Mouse (Mus musculus) stomach, embryonic 16.5 days (tissue): ENCODE measurements at regions not wholly inside any gene's neighbourhood (a gene's known extent, or its start where the extent isn't known, plus 50 kb on each side); places are given as distances from the start of the nearest gene placed in this dataset.

Source experiments
- ATAC-seq: fragments of 200-750 bp; cut with Nextera tagmentation; 2 replicates; pipeline ENCODE4 v1.8.0; 2017; ENCODE audit warnings: moderate number of reproducible peaks, moderate TSS enrichment; ENCODE audit not compliant: insufficient read depth, low FRiP score
- H3K27ac ChIP-seq: fragments of 300-500 bp; sonication (generic); 2 replicates; pipeline ENCODE4 v1.5.1; 2014; ENCODE audit warnings: low read length
- H3K27me3 ChIP-seq: fragments of 300-500 bp; sonication (generic); 2 replicates; pipeline ENCODE4 v1.6.1; 2014; ENCODE audit warnings: low read length, control low read depth, mixed read lengths; ENCODE audit not compliant: control insufficient read depth, insufficient read depth
- H3K36me3 ChIP-seq: fragments of 300-500 bp; sonication (generic); 2 replicates; pipeline ENCODE4 v1.6.1; 2014; ENCODE audit warnings: low read length; ENCODE audit not compliant: control insufficient read depth, insufficient read depth
- H3K4me1 ChIP-seq: fragments of 300-500 bp; sonication (generic); 2 replicates; pipeline ENCODE4 v1.6.1; 2014; ENCODE audit warnings: low read length, control low read depth, mixed read lengths; ENCODE audit not compliant: control insufficient read depth, insufficient read depth
- H3K4me2 ChIP-seq: fragments of 300-500 bp; sonication (generic); 2 replicates; pipeline ENCODE4 v1.6.1; 2014; ENCODE audit warnings: low read depth, low read length, mixed read lengths
- H3K4me3 ChIP-seq: fragments of 300-500 bp; sonication (generic); replicated peaks from 2 replicates; pipeline ENCODE4 v1.5.1; 2014; ENCODE audit warnings: mild to moderate bottlenecking, low read length
- H3K9ac ChIP-seq: fragments of 300-500 bp; sonication (generic); 2 replicates; pipeline ENCODE4 v1.6.1; 2014; ENCODE audit warnings: low read length
- H3K9me3 ChIP-seq: fragments of 300-500 bp; sonication (generic); replicated peaks from 2 replicates; pipeline ENCODE4 v1.6.1; 2016; ENCODE audit warnings: low read length, control low read depth; ENCODE audit not compliant: control insufficient read depth
- WGBS: fragments of 180-500 bp; shearing (Covaris S2); extraction: QIAGEN DNeasy Blood & Tissue Kit; methylation state at CpG from one replicate; pipeline ENCODE4 v1.1.7; 2014; 5-methylcytosine and 5-hydroxymethylcytosine counted together

DNA sequence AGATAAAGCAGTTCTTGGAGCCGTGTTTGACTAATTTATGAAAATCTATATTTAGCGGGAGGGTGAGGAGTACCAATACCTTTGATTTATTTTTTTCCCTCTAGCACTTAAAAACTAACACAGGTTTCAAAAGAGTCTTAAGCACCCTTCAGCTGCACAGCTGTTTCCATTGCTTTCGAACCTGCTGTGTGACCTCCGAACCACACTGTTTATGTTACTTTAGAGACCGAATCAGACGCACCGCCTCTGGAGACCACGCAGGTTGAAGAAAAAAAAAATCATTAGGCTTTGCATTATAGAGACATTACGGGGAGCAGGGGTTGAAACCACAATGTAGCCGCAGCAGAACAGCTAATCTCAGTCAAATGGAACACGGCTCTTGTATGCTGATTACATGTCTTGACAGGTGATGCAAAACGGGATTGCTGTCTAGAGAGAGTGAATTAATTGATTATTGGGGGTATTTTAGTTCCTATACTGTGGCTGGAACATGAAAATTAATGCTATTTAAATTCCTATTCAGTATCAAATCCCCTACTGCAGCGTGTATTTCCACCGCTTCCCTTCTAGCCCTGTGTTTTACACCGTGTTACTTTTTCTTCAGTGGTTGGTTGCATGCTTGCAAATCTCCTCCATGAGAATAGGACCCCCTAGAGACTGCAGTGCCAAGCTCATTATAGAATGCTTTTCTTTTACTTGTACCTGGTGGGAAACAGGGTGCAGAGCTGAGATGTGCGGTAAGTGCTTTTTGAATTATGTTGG, 169.0 kb upstream of the C9orf72 start:
- Histone ChIP-seq H3K36me3 (no peaks in the 10 kb centered on the region), H3K4me1 (no peaks in the 10 kb centered on the region), H3K27me3 (no peaks in the 10 kb centered on the region), H3K27ac (no peak overlapping the region), H3K9me3 (no peaks in the 10 kb centered on the region), H3K4me3 (no peak overlapping the region), H3K4me2 (no peak overlapping the region), H3K9ac (no peak overlapping the region)
- no peak for ATAC-seq
- 37% methylated on average over 16 of the region's 16 CpGs for WGBS

DNA sequence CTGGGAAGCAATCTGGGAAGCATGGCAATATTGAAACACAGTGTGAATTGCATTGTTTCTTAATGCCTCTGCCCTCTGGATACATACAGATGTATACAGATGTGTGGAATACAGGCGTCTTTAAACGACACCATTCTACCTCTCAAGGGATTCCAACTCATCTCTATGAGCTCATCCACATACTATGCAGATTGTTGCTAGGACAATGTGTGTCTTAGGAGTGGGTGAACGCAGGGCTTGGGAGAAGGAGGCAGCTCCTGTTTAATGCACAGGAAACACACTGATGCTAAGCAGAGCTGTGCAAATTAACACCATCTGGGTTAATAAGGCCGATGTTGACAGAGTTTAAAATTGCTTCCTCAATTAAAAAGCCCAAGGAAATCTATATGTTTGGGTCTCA, 149.8 kb upstream of the C9orf72 start:
- no peak overlapping the region for H3K9ac ChIP-seq
- H3K4me2 ChIP-seq = no peak overlapping the region
- no peaks in the 10 kb centered on the region for H3K27me3 ChIP-seq
- 68% methylated on average over 4 of the region's 4 CpGs for WGBS
- H3K4me3 ChIP-seq = no peak overlapping the region
- H3K27ac ChIP-seq = no peak overlapping the region
- no peaks in the 10 kb centered on the region for H3K4me1 ChIP-seq
- H3K36me3 ChIP-seq = no peaks in the 10 kb centered on the region
- ATAC-seq = no peak
- no peaks in the 10 kb centered on the region for H3K9me3 ChIP-seq

DNA sequence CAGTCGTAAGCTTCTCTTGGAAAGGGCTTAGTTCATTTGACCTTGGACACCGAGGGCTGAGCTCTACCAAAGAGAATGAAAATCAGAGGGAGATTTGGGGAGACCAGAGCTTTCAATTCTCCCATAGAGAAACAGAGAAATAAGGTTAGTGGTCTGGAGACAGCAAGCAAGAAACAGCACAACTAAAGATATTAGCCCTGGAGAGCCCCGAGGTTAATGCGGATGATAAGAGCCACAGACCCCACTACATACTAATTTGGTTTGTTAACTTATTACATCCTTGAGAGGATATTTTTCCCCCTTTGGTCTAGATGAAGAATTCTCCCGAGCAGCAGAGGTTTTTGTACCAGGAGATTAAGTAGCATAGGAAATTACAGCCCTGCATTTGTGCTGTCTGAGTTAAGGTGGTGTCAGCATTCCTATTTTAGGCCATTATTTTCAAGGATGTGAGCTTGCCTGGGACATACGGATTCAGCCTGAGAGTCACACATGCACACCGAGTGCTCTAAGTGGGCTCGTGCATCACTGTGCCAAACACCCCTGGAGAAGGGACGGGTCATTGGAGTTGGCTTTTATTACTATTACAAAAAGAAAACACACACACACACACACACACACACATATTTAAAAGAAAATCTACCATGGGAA, 147.4 kb upstream of the C9orf72 start:
- Histone ChIP-seq H3K36me3 (no peaks in the 10 kb centered on the region), H3K27me3 (no peaks in the 10 kb centered on the region), H3K4me3 (no peak overlapping the region), H3K9ac (no peak overlapping the region), H3K4me2 (no peak overlapping the region), H3K9me3 (no peaks in the 10 kb centered on the region), H3K4me1 (no peaks in the 10 kb centered on the region), H3K27ac (no peak overlapping the region)
- 62% methylated on average over 9 of the region's 9 CpGs for WGBS
- no peak for ATAC-seq

DNA sequence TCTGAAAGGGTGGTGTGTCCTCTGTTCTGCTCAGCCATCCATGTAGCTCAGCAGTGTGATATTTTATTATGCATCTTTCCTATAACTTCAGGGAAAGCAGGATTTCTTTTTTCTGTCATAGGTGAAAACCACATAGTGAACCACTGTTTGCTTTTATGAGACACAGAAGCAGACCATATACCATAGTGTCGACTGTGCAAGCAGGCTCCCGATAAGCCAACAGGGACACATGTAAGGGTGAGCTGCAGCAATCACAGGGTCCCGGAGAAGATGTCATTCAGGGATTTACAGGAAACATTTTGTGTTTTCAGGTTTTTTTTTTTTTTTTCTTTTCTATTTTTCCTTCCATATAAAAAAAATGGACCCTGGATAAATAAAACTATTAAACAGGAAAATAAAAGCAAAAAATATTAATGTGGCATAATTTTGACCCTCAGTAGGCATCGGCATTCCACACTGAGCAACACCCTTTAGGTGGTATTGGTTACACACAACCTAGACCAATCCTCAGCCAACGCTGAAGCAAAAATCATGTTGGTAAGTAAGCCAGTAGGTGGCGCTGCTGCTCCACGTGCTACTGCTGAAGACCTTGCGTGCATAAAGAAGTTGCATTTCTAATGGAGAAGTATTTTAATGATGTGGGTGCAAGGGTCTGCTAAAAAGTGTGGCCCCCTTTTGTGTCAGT, 146.7 kb upstream of the C9orf72 start:
- no peaks in the 10 kb centered on the region for H3K27me3 ChIP-seq
- no peaks in the 10 kb centered on the region for H3K36me3 ChIP-seq
- no peaks in the 10 kb centered on the region for H3K9me3 ChIP-seq
- no peak overlapping the region for H3K4me2 ChIP-seq
- WGBS = 29% methylated on average over 8 of the region's 8 CpGs
- no peaks in the 10 kb centered on the region for H3K4me1 ChIP-seq
- H3K4me3 ChIP-seq = no peak overlapping the region
- ATAC-seq = peak; percentile 69; the same call in 1 of the 2 replicates
- H3K9ac ChIP-seq = no peak overlapping the region
- H3K27ac ChIP-seq = no peak overlapping the region

GRCm38 (mm10) chr4:35364161-35364560, 138.2 kb upstream of the C9orf72 start:
- H3K9ac ChIP-seq = no peak overlapping the region
- H3K27me3 ChIP-seq = no peaks in the 10 kb centered on the region
- 77% methylated on average over 7 of the region's 7 CpGs for WGBS
- H3K4me2 ChIP-seq = no peak overlapping the region
- H3K36me3 ChIP-seq = no peaks in the 10 kb centered on the region
- no peak overlapping the region for H3K4me3 ChIP-seq
- no peaks in the 10 kb centered on the region for H3K9me3 ChIP-seq
- H3K27ac ChIP-seq = no peak overlapping the region
- no peak for ATAC-seq
- no peaks in the 10 kb centered on the region for H3K4me1 ChIP-seq

- no peaks in the 10 kb centered on the region for H3K9me3 ChIP-seq
- H3K4me1 ChIP-seq = no peaks in the 10 kb centered on the region
- no peak overlapping the region for H3K4me2 ChIP-seq
- no peak overlapping the region for H3K4me3 ChIP-seq
- H3K36me3 ChIP-seq = no peaks in the 10 kb centered on the region
- no peaks in the 10 kb centered on the region for H3K27me3 ChIP-seq
- ATAC-seq = no peak
- H3K27ac ChIP-seq = no peak overlapping the region
- 80% methylated on average over 3 of the region's 3 CpGs for WGBS
- H3K9ac ChIP-seq = no peak overlapping the region
Measured at GRCm38 (mm10) chr4:35362176-35362575, 136.2 kb upstream of the C9orf72 start.

DNA sequence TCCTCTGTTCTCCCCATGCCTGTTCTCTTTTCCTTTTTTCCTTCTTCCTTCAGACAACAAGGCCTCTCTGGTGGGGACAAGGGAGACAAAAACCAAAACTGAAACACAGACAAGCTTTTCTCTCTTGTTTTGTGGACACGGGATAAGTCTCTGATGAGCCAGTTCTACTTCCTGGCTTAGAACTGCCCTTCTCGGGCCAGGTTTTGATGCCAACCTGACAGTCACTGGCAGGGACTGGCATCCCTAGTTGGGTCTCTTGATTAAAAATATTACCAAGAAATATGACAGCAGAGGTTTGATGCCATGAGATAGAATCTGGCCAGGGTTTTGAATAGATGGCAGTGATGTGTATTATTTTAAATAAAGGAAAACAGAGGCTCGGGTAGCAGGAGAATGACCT, 133.4 kb upstream of the C9orf72 start:
- no peak overlapping the region for H3K4me2 ChIP-seq
- no peak overlapping the region for H3K27ac ChIP-seq
- no peaks in the 10 kb centered on the region for H3K36me3 ChIP-seq
- 83% methylated on average over 3 of the region's 3 CpGs for WGBS
- H3K9ac ChIP-seq = no peak overlapping the region
- no peaks in the 10 kb centered on the region for H3K27me3 ChIP-seq
- no peaks in the 10 kb centered on the region for H3K4me1 ChIP-seq
- H3K9me3 ChIP-seq = no peaks in the 10 kb centered on the region
- no peak overlapping the region for H3K4me3 ChIP-seq
- ATAC-seq = no peak

- ATAC-seq = no peak
- Histone ChIP-seq H3K4me3 (no peak overlapping the region), H3K4me1 (no peaks in the 10 kb centered on the region), H3K27me3 (no peaks in the 10 kb centered on the region), H3K27ac (no peak overlapping the region), H3K9ac (no peak overlapping the region), H3K4me2 (no peak overlapping the region), H3K9me3 (no peaks in the 10 kb centered on the region), H3K36me3 (no peaks in the 10 kb centered on the region)
- 83% methylated on average over 12 of the region's 12 CpGs for WGBS
Measured at GRCm38 (mm10) chr4:35356904-35357563, 131.1 kb upstream of the C9orf72 start.

GRCm38 (mm10) chr4:35356051-35356450, 130.1 kb upstream of the C9orf72 start:
- WGBS = 77% methylated on average over 6 of the region's 6 CpGs
- Histone ChIP-seq H3K36me3 (no peaks in the 10 kb centered on the region), H3K4me3 (no peak overlapping the region), H3K9me3 (no peaks in the 10 kb centered on the region), H3K9ac (no peak overlapping the region), H3K4me1 (no peaks in the 10 kb centered on the region), H3K27ac (no peak overlapping the region), H3K4me2 (no peak overlapping the region), H3K27me3 (no peaks in the 10 kb centered on the region)
- no peak for ATAC-seq
